Mouse (Mus musculus) limb, embryonic 10.5 days (tissue): ENCODE results near the gene Mgat1. TPM values are rescaled to one million over a fixed set of nuclear protein-coding genes. Genes with fewer than 3 reads are reported as not detected.

Experiments
- DNase-seq: peaks from one replicate; pipeline ENCODE4 v3.0.0-alpha.2; 2017; ENCODE audit warnings: low spot score
- H3K27ac ChIP-seq: fragments of 300-500 bp; sonication (generic); 2 replicates; pipeline ENCODE4 v1.5.1; 2016; ENCODE audit warnings: mild to moderate bottlenecking
- H3K27me3 ChIP-seq: fragments of 300-500 bp; sonication (generic); 2 replicates; pipeline ENCODE4 v1.6.1; 2016; ENCODE audit warnings: low read depth, mild to moderate bottlenecking; ENCODE audit not compliant: poor library complexity, severe bottlenecking
- H3K36me3 ChIP-seq: fragments of 300-500 bp; sonication (generic); 2 replicates; pipeline ENCODE4 v1.6.1; 2016; ENCODE audit warnings: mild to moderate bottlenecking, moderate library complexity
- H3K4me1 ChIP-seq: fragments of 300-500 bp; sonication (generic); 2 replicates; pipeline ENCODE4 v1.6.1; 2016
- H3K4me3 ChIP-seq: fragments of 300-500 bp; sonication (generic); 2 replicates; pipeline ENCODE4 v1.5.1; 2016; ENCODE audit warnings: mild to moderate bottlenecking, moderate library complexity
- H3K9me3 ChIP-seq: fragments of 300-500 bp; sonication (generic); replicated peaks from 2 replicates; pipeline ENCODE4 v1.6.1; 2016; ENCODE audit warnings: mild to moderate bottlenecking
- WGBS: fragments of 180-500 bp; shearing (Covaris S2); methylation state at CpG from one replicate; pipeline ENCODE4 v1.1.7; 2016; 5-methylcytosine and 5-hydroxymethylcytosine counted together
- polyA plus RNA-seq: library from polyadenylated mRNA; unstranded; fragments of >200 nt; fragmentation: Nextera tagmentation; extraction: Ambion mirVana; gene quantifications from 2 replicates; pipeline ENCODE4 v1.2.1, GENCODE M21; 2016

The Mgat1 gene
- polyA plus RNA-seq, 1 experiment from 2014 or later = 46.0 TPM

DNA sequence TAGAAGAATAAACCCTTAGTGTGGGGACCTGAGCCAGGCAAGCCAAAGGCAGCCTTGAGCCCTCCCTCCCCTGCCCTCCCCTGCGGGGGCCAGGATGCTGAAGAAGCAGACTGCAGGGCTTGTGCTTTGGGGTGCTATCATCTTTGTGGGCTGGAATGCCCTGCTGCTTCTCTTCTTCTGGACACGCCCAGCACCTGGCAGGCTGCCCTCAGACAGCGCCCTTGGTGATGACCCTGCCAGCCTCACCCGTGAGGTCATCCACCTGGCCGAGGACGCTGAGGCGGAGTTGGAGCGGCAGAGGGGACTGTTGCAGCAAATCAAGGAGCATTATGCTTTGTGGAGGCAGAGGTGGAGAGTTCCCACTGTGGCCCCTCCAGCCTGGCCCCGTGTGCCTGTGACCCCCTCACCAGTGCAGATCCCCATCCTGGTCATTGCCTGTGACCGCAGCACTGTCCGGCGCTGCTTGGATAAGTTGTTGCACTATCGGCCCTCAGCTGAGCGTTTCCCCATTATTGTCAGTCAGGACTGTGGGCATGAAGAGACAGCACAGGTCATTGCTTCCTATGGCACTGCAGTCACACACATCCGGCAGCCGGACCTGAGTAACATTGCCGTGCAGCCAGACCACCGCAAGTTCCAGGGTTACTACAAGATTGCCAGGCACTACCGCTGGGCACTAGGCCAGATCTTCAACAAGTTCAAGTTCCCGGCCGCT, 16.8 kb downstream of the Mgat1 start:
- H3K4me3 ChIP-seq = no peak overlapping the region
- no peak for DNase-seq
- no peaks in the 10 kb centered on the region for H3K4me1 ChIP-seq
- H3K9me3 ChIP-seq = no peaks in the 10 kb centered on the region
- peaks cover 70% of the 10 kb centered on the region for H3K36me3 ChIP-seq
- no peaks in the 10 kb centered on the region for H3K27me3 ChIP-seq
- no peak overlapping the region for H3K27ac ChIP-seq
- WGBS = 94% methylated on average over 21 of the region's 21 CpGs

DNA sequence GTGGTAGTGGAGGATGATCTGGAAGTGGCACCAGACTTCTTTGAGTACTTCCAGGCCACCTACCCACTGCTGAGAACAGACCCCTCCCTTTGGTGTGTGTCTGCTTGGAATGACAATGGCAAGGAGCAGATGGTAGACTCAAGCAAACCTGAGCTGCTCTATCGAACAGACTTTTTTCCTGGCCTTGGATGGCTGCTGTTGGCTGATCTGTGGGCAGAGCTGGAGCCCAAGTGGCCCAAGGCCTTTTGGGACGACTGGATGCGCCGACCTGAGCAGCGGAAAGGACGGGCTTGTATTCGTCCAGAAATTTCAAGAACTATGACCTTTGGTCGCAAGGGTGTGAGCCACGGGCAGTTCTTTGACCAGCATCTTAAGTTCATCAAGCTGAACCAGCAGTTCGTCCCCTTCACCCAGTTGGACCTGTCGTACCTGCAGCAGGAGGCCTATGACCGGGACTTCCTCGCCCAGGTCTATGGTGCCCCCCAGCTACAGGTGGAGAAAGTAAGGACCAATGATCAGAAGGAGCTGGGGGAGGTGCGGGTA, 17.4 kb downstream of the Mgat1 start:
- no peak for DNase-seq
- peaks cover 66% of the 10 kb centered on the region for H3K36me3 ChIP-seq
- H3K27ac ChIP-seq = no peak overlapping the region
- H3K27me3 ChIP-seq = no peaks in the 10 kb centered on the region
- H3K4me1 ChIP-seq = no peaks in the 10 kb centered on the region
- WGBS = 92% methylated on average over 14 of the region's 14 CpGs
- H3K4me3 ChIP-seq = no peak overlapping the region
- H3K9me3 ChIP-seq = no peaks in the 10 kb centered on the region

DNA sequence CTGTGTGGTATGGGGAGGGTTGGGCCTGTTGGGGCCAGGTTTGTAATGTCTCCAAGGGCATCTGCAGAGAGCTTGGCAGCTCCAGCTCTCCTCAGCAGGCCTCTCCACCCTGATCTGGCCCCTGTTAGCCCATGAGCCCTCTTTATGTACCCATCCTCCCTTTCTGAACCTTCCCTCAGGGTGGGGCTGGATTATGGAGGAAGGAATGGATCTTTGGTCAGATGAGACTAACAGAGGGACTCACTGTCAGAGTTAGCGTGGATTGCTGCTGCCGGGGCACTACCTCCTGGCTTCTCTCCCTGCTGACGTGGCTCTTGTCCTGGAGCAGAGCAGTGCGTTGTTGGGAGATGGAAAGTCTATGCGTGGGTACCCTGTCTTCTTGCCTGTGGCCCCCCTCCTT, 18.3 kb downstream of the Mgat1 start:
- Histone ChIP-seq H3K27ac (no peak overlapping the region), H3K4me3 (no peak overlapping the region), H3K4me1 (no peaks in the 10 kb centered on the region), H3K36me3 (peaks cover 58% of the 10 kb centered on the region), H3K9me3 (no peaks in the 10 kb centered on the region), H3K27me3 (no peaks in the 10 kb centered on the region)
- no peak for DNase-seq
- 96% methylated on average over 5 of the region's 5 CpGs for WGBS

DNA sequence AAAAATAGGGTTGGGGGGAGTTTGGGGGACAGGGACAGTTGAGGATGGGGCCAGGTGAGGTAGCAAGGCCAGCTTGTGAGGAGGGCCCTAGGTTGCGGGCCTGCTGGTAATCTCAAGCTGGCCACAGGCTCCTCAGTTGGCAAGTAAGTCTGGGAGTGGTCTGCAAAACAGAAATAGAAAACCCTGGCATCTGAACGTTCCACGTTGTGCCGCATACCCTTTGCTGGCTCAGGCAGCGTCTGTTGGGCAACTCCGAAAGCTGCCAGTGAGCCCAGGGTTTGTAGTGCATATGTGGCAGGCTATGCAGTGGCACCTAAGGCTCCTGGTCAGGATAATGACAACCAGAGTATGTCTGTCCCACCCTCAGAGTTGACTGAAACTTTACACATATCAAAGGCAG, 19.2 kb downstream of the Mgat1 start:
- peaks cover 54% of the 10 kb centered on the region for H3K36me3 ChIP-seq
- no peak overlapping the region for H3K27ac ChIP-seq
- no peaks in the 10 kb centered on the region for H3K9me3 ChIP-seq
- DNase-seq = no peak
- H3K4me1 ChIP-seq = no peaks in the 10 kb centered on the region
- H3K27me3 ChIP-seq = no peaks in the 10 kb centered on the region
- H3K4me3 ChIP-seq = no peak overlapping the region
- WGBS = 97% methylated on average over 6 of the region's 6 CpGs

DNA sequence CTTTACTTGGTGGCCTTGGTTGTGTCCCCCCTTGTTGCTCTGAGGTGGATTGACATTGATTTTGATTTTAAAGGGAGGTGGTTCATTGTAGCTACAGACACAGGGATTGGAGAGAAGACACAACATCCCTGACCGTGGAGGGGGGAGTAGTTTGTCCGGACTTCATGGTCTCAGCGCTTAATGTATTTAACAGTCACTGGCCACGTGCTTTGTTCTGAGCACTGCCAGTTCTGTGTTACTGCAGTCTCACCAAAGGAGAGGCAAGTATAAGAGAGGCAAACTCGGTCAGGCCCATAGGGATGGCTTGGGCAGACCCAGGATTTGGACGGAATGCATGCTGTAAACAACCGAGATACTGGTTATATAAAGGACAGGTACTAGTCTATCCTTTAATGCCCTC, 20.1 kb downstream of the Mgat1 start:
- 89% methylated on average over 7 of the region's 7 CpGs for WGBS
- Histone ChIP-seq H3K27ac (no peak overlapping the region), H3K4me3 (no peak overlapping the region), H3K27me3 (no peaks in the 10 kb centered on the region), H3K36me3 (peaks cover 51% of the 10 kb centered on the region), H3K4me1 (no peaks in the 10 kb centered on the region), H3K9me3 (no peaks in the 10 kb centered on the region)
- DNase-seq = no peak

DNA sequence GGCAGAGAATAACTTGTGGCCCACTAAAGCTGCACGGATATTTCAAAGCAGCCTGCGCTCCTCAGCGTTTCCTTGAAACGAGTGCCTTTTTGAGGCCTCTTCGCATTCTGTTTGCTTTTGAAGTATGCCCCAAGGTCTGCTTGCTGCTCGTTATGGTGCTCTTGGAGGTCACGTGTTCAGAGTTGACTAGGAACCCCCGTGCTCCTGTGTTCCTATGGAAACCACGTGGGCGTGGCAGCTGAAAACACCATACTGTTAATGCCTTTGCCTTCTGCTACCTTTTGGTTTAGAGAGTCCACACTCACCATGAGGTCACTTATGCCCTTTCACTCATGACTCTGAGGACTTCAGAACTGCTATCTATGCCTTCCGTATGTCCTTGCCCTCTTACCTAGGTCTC, 20.6 kb downstream of the Mgat1 start:
- no peaks in the 10 kb centered on the region for H3K4me1 ChIP-seq
- 79% methylated on average over 11 of the region's 11 CpGs for WGBS
- no peak overlapping the region for H3K27ac ChIP-seq
- no peak overlapping the region for H3K4me3 ChIP-seq
- no peaks in the 10 kb centered on the region for H3K27me3 ChIP-seq
- no peaks in the 10 kb centered on the region for H3K9me3 ChIP-seq
- no peak for DNase-seq
- peaks cover 50% of the 10 kb centered on the region for H3K36me3 ChIP-seq

DNA sequence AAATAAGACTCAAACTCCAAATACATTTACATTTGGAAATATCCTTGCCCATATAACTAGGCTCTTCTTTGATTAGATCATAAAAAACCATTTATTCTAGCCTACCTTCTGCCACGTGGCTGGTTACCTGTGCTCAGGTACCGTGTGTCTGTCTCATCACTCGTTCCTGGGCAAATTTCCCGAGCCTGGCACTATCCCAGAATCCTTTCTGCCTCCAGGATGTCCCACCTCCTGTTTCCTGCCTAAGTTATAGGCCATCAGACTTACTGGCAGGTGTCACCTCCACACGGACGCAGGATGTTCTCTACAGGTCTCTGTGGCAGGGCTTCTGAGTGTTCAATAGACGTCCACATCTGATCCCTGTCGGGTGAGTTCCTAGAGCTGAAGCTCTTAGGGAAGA, 21.1 kb downstream of the Mgat1 start:
- Histone ChIP-seq H3K9me3 (no peaks in the 10 kb centered on the region), H3K4me3 (no peak overlapping the region), H3K27me3 (no peaks in the 10 kb centered on the region), H3K36me3 (peaks cover 45% of the 10 kb centered on the region), H3K27ac (no peak overlapping the region), H3K4me1 (no peaks in the 10 kb centered on the region)
- WGBS = 94% methylated on average over 8 of the region's 8 CpGs
- DNase-seq = no peak

DNA sequence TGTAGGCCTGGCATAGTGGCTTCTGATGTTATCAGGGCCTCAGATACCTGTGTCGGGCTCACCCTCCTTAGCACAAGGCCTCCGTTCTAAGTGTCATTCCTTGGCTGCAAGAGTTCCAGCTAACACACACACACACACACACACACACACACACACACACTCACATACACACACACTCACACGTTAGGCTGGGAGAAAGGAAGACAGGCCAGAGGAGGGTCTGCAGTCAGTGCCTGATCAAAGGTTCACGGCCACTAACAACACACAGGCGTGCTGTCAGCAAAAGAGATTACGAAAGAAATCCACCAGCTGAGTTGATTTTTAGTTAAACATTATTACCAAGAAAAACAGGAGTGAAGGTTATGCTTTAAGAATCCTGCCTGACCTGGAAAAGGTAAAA, 22.7 kb downstream of the Mgat1 start:
- no peaks in the 10 kb centered on the region for H3K27me3 ChIP-seq
- H3K27ac ChIP-seq = no peak overlapping the region
- H3K36me3 ChIP-seq = peaks cover 29% of the 10 kb centered on the region
- DNase-seq = no peak
- H3K4me3 ChIP-seq = no peak overlapping the region
- H3K4me1 ChIP-seq = no peaks in the 10 kb centered on the region
- no peaks in the 10 kb centered on the region for H3K9me3 ChIP-seq
- WGBS = 90% methylated on average over 6 of the region's 6 CpGs

DNA sequence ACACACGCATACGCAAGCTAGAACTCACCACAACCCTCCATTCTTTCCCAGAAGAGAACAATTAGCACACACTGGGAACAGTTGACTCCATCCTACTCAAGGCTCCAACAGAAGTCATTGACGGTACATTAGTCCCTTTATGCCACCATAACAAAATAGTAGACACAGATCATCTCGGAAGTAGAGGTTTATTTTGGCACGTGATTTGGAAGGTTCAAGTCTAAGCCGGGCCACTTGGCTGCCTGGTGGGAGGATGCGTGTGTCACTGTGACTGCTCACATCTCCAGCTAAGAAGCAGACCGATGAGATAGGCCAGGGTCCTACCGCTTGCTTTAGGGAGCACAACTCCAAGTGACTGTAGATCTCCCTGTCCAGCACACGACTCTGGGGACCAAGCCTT, 23.3 kb downstream of the Mgat1 start:
- H3K27me3 ChIP-seq = no peaks in the 10 kb centered on the region
- no peak for DNase-seq
- peaks cover 23% of the 10 kb centered on the region for H3K36me3 ChIP-seq
- 91% methylated on average over 10 of the region's 10 CpGs for WGBS
- no peaks in the 10 kb centered on the region for H3K4me1 ChIP-seq
- no peaks in the 10 kb centered on the region for H3K9me3 ChIP-seq
- H3K27ac ChIP-seq = no peak overlapping the region
- H3K4me3 ChIP-seq = no peak overlapping the region

DNA sequence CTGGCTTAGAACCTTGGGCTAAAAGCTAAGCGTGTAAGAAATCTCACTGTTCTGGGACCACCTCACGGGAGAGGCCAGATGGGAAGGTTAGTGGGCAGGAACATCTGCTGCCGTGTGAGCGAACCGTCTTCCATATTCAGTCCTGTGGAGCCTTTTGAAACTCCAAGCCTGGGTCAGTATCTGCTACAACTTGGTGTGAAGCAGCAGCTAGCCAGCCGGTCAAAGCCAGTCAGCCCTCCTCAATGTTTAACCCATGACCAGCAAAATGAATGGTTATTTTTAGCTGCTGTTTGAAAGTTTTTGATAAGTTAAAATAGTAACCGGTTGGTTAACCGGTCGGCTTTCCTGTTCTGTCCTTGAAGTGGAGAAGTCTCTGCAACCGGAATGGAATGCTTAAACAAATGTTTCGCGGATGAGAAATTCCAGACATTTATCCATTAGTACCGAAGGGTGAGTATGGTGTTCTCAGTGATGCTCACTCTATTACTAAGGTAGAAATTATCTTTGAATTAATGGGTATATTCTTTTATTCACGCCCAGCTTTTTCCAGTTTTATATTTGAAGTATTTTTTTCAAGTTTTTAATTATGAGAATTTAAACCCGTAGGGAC, 24.1 kb downstream of the Mgat1 start:
- Histone ChIP-seq H3K4me1 (no peaks in the 10 kb centered on the region), H3K9me3 (no peaks in the 10 kb centered on the region), H3K27ac (no peak overlapping the region), H3K36me3 (peaks cover 15% of the 10 kb centered on the region), H3K4me3 (no peak overlapping the region), H3K27me3 (no peaks in the 10 kb centered on the region)
- DNase-seq = no peak
- 89% methylated on average over 15 of the region's 15 CpGs for WGBS

DNA sequence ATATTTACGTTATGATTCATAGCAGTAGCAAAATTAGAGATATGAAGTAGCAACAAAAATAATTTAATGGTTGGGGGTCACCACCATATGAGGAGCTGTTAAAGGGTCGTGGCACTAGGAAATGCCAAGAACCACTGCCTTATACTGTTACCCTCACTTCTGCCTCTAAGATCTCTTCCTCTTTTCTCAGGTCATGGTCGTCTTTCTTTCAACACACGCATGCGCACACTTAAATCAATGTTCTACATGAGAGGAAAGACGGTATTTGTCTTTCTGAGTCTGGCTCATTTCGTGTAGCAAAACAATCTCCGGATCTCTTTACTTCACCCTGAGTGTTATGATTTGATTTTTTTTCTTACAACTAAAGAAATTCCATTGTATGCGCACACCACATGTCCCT, 25.8 kb downstream of the Mgat1 start:
- H3K9me3 ChIP-seq = no peaks in the 10 kb centered on the region
- DNase-seq = no peak
- no peaks in the 10 kb centered on the region for H3K27me3 ChIP-seq
- 93% methylated on average over 9 of the region's 9 CpGs for WGBS
- H3K27ac ChIP-seq = no peak overlapping the region
- 0 out of 2 replicates have a peak, but pooled peaks cover 5% of the 10 kb centered on the region for H3K36me3 ChIP-seq
- H3K4me1 ChIP-seq = no peaks in the 10 kb centered on the region
- H3K4me3 ChIP-seq = no peak overlapping the region

DNA sequence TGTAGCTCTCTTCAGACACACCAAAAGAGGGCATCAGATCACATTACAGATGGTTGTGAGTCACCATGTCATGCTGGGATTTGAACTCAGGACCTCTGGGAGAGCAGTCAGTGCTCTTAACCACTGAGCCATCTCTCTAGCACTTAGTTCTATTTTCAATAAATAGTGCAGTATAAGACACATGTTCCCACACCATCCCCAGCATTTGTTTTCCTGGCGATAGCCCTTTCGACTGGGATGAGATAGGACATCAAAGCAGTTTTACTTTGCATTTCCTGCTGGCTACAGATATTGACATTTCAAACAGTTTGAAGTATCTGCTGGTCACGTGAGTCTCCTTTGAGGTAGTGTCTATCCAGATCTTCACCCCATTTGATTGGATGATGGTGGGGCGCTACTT, 26.4 kb downstream of the Mgat1 start:
- H3K27ac ChIP-seq = no peak overlapping the region
- no peaks in the 10 kb centered on the region for H3K27me3 ChIP-seq
- H3K36me3 ChIP-seq = no peaks in the 10 kb centered on the region
- WGBS = 89% methylated on average over 4 of the region's 4 CpGs
- H3K9me3 ChIP-seq = no peaks in the 10 kb centered on the region
- H3K4me3 ChIP-seq = no peak overlapping the region
- DNase-seq = no peak
- no peaks in the 10 kb centered on the region for H3K4me1 ChIP-seq

DNA sequence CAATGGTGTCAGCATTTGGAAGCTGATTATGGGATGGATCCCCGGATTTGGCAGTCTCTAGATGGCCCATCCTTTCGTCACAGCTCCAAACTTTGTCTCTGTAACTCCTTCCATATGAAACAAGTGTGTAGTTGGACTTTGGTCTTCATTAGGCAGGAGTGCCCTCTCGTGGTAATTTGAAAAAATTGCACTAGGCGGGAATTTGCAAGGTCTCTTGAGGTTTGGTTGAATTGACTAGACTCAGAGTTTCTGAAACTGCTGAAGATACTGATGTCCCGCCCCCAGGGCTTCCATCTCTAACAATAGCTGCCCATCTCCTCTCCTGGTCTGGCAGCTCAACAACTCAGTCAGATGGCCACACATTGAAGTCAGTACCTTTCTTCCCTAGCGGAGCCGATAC, 27.3 kb downstream of the Mgat1 start:
- H3K27me3 ChIP-seq = no peaks in the 10 kb centered on the region
- no peaks in the 10 kb centered on the region for H3K36me3 ChIP-seq
- H3K4me1 ChIP-seq = no peaks in the 10 kb centered on the region
- no peaks in the 10 kb centered on the region for H3K9me3 ChIP-seq
- no peak overlapping the region for H3K27ac ChIP-seq
- 33% methylated on average over 7 of the region's 7 CpGs for WGBS
- no peak overlapping the region for H3K4me3 ChIP-seq
- DNase-seq = peak; percentile 49
